Mouse (Mus musculus) left cerebral cortex, postnatal 10 days (tissue): ENCODE results near the gene Col7a1. TPM values are rescaled to one million over a fixed set of nuclear protein-coding genes. Genes with fewer than 3 reads are reported as not detected.

Experiments used
- DNase-seq, 2 experiments: peaks; one replicate each; pipeline ENCODE4 v3.0.0; 2021 to 2022; ENCODE audit warnings: low spot score in 2 of 2, mixed read lengths in 1 of 2; ENCODE audit errors: extremely low spot score in 1 of 2
- intact Hi-C: fragments of 180-260 bp; cut with DNase I; formaldehyde crosslinking; loops from one replicate; pipeline ENCODE4 v1.15.1; 2025
- total RNA-seq, 2 experiments: library from RNA; stranded (reverse); gene quantifications; 2 replicates each; pipeline ENCODE4 v1.2.3; 2021

Gene Col7a1
- total RNA-seq, 2 experiments from 2014 or later: 5.2 to 6.1 TPM

DNA sequence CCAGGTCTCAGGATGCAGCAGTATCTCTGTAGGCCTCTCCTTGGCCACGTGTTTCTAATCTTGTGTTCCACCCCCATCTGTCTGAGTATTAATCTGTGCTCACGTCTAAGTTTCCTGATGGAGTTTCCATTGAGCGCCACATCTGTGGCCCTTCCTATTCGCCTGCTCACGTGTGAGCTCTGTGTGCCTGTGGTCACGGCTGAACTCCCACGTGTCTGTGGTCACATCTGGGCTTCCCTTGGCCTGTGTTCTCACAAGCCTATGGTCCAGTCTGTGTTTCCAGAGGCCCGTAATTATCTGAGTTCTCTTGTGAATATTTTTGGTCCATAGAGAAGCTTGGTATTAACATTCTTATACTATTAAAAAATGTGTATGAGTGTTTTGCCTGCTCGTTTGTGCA, 23.1 kb downstream of the Col7a1 start:
- no peak for DNase-seq
- intact Hi-C loops: no loop called here

GRCm38 (mm10) chr9:108977966-108978365, 24.6 kb downstream of the Col7a1 start:
- intact Hi-C loops: no loop called here
- DNase-seq: no peak

DNA sequence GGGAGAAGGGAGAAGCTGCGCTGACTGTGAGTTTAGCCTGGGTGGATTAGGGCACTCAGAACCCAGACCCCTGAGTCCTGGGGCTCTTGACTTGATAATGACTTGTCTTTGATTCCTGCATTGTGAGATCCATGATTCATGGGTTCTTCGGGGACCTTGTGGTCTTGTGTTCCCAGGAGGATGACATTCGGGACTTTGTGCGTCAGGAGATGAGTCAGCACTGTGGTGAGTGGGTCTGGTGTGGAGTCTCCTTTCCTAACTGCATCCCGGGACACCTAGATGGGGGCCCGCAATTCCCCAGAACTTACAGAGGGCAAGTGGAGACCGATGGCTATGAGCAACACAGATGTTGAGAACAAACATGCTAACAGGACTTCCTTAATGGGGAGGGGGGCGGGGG, 29.1 kb downstream of the Col7a1 start:
- DNase-seq: no peak
- intact Hi-C loops: no loop called here

DNA sequence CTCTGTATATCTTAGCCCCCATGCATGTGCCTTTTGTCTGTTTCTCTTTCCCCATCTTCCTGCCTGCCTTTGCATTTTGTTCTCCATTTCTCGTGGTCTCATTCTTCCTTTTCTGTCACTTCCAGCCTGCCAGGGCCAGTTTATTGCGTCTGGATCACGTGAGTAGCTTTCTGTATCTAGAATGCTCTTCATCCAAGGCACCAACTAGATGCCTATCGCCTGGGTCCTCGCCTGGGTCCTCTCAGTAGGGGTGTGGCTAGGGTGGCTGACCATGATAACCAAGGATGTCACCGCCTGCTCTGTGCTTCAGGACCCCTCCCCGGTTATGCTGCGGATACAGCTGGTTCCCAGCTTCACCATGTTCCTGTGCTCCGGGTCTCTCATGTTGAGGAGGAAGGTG, 29.8 kb downstream of the Col7a1 start:
- intact Hi-C loops: no loop called here
- no peak for DNase-seq

DNA sequence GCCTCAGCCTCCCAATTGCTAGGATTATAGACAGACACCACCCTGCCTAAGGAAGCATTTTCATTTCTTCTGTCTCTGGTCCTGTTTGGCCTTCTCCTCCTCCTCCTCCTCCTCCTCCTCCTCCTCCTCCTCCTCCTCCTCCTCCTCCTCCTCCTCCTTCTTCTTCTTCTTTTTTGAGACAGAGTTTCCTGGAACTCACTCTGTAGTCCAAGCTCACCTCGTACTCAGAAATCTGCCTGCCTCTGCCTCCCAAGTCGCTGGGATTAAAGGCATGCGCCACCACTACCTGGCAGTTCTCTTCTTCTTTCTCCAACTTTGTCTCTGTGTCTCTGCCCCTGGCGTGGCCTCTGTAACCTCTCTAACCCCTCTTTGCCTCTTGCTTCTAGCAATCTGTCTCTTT, 32.3 kb downstream of the Col7a1 start, which contains the start of gene Ucn2:
Gene Ucn2, plus strand, starts transcription at position 301 of the 400 bp plus-strand sequence.
- no peak for DNase-seq
- intact Hi-C loops: no loop called here

- peak in 1 of 2 experiments; percentile 77 for DNase-seq
- intact Hi-C loops: no loop called here
Observed at GRCm38 (mm10) chr9:108987704-108988350, 34.4 kb downstream of the Col7a1 start.

- intact Hi-C loops: no loop called here
- no peak for DNase-seq
Observed at GRCm38 (mm10) chr9:108989802-108990461, 36.5 kb downstream of the Col7a1 start.

GRCm38 (mm10) chr9:108990462-108990820, 37.1 kb downstream of the Col7a1 start:
- DNase-seq: no peak
- intact Hi-C loops: no loop called here

DNA sequence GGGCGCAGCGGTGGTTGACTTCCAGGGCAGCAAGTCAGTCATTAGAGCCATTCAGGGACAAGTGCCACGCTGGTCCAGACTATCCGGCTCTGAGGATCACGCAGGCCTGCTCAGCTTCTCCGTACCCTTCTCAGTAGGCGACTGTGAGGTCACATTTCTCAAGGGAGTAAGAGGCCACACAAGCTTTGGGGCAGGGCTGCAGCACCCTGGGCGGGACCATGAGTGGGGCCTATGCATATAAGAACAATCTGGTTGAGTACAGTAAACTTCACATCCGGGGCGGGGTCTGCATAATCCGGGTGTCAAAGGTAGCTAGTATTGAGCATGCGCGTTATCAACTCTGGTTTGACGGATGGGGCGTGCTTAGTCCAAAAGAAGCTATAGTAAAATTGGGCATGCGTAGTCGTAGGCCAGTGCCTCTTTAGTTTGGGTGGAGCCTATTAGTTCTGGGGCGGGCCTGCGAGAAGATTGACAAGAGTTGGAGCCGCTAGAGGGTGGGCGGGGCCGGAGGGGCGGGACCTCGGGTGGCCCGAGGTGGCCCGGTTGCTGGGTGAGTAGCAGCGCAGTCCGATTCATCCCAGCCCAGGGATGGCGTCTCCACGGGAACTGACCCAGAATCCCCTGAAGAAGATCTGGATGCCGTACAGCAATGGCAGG, 38.2 kb downstream of the Col7a1 start, which contains the start of gene Pfkfb4:
Gene Pfkfb4, plus strand, starts transcription at position 351 of the 657 bp plus-strand sequence.
- DNase-seq: peak; percentile 96
- intact Hi-C loops: no loop called here

- intact Hi-C loops: no loop called here
- no peak for DNase-seq
Observed at GRCm38 (mm10) chr9:108992085-108992469, 38.7 kb downstream of the Col7a1 start.

DNA sequence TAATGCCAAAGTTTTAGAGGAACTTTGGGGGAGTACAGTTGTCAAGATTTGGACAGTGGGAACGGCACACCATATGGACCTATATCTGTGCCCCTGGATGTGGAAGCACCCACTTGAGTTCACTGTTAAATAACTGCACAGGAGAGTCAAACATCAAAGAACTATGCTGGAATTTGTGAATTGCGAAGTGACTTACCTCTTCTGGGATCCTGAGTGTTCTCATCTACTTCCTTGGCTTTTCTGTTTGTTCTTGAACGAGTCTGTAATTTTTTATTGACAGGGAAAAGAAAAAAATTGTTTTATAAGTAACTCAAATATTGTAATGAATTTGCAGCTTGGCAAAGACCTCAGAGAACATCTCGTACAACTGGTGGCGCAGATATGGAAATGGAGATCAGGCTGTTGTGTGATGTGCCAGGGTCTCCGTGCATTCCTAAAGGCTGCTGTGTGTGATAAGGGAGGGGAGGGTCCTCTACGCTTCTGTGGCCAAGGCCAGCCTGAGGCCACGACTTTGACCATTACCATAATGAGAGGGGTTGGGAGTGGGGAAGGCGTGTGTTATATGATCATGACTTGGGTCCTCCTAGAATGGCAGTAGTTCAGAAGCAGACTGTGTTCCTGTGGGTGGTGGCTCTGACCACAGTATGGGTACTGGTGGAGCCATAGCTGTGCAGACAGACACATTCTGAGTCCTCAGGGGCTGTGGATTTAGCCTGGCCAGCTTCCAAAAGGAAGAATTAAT, 39.4 kb downstream of the Col7a1 start:
- intact Hi-C loops: no loop called here
- DNase-seq: no peak

DNA sequence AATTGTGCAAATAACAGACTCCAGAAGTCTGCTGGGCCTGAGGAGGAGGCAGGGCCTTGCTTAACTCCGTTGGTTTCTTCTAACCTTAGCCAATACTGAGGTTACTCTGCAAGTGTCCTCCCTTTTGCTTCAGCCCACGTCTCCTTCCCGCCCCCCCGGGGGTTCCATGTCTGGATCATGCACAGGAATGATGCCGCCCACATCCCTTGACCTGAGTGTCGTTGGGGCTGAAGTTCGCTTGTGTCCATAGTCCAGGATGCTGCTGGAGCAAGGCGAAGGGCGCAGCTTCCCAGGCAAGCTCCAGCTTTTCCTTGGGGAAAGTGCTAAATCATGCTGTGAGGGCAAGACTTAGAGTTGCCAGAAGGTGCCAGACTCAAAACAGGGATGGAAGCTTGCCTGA, 43.0 kb downstream of the Col7a1 start:
- intact Hi-C loops: no loop called here
- no peak for DNase-seq

- DNase-seq: peak in 1 of 2 experiments; percentile 34
- intact Hi-C loops: no loop called here
Observed at GRCm38 (mm10) chr9:108998287-108999166, 45.1 kb downstream of the Col7a1 start.

- DNase-seq: peak in 1 of 2 experiments; percentile 53
- intact Hi-C loops: no loop called here
Observed at GRCm38 (mm10) chr9:108999167-108999526, 45.8 kb downstream of the Col7a1 start.

DNA sequence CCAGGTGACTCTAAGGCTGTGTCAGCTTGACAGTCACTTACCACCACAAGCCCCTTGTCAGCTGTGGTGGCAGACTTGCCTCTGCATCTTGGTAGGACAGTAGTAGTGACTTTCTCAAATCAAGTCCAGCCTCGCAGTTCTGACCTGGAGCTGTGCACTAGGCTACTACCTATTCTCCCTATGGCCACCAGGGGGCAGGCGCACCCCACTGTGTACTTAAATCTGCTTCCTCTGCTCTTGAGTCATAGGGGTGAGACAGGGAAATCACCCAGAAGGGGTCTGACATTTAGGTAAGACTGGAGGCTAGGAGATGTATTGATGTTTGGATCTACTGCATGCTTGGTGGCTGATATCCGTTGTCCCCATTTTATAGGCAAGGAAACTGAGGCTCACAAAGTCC, 47.3 kb downstream of the Col7a1 start:
- intact Hi-C loops: loop anchor here (5.0 kb wide), 1 partner anchor 122 kb away; no protein-coding TSS in a partner anchor
- peak in 1 of 2 experiments; percentile 60 for DNase-seq

DNA sequence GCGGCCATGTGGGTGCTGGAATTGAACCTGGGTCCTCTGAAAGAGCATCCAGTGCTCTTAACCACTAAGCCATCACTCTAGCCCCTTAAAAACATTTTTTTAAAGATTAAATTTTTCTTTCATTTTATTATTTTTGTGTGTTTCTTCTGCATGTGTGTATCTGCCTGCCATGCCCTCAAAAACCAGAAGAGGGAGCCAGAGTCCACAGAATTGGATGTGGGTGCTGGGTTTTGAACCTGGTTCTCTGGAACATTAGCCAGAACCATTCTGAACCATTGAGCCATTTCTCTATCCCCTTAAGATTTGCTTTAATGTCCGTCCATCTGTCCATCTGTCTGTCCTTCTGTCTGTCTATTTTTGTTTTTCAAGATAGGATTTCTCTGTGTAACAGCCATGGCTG, 49.8 kb downstream of the Col7a1 start:
- DNase-seq: no peak
- intact Hi-C loops: loop anchor here (2.0 to 5.0 kb wide), 2 partner anchors 56 to 119 kb away; partner anchors contain the start of gene Trex1

- no peak for DNase-seq
- intact Hi-C loops: no loop called here
Observed at GRCm38 (mm10) chr9:109007025-109007780, 53.8 kb downstream of the Col7a1 start.

- no peak for DNase-seq
- intact Hi-C loops: no loop called here
Observed at GRCm38 (mm10) chr9:109008081-109008480, 54.7 kb downstream of the Col7a1 start.
